Mouse (Mus musculus): ENCODE data around the gene Crybb1. TPM values are rescaled to one million over a fixed set of nuclear protein-coding genes. Genes with fewer than 3 reads are reported as not detected.

The Crybb1 gene
- polyA plus RNA-seq, 1 experiment, result 1.6 TPM

DNA sequence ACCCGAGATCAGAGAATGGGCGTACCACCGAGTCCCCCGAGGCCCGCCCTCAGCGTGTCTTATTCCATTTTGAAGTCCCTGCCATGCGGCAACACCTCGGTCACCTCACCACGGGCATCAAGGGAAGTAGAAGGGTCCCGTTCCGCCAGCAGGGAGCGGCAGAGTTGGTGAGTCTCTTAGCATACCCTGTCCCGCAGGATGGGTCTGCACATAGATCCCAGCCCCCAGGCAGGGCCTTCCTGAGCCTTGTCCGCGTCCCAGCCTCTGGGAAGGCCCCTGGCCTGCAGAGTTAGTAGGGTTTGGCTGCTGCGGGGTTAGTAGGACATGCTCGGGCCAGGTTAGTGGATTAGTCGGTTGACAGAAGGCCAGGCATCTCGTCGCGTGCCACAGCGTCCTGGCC lies 38.6 kb upstream of the Crybb1 start:
- no peak for TF ChIP-seq POLR2A (IDR thresholded peaks at IDR 0.05; ENCODE audit: borderline replicate concordance, extremely low read depth, insufficient read depth, insufficient read length, poor library complexity, severe bottlenecking)
- TF ChIP-seq CTCF (IDR thresholded peaks at IDR 0.05; ENCODE audit: borderline replicate concordance, extremely low read depth, insufficient read depth, insufficient read length), result no peak
- DNase-seq (ENCODE audit: low read depth), result peak; percentile 50

DNA sequence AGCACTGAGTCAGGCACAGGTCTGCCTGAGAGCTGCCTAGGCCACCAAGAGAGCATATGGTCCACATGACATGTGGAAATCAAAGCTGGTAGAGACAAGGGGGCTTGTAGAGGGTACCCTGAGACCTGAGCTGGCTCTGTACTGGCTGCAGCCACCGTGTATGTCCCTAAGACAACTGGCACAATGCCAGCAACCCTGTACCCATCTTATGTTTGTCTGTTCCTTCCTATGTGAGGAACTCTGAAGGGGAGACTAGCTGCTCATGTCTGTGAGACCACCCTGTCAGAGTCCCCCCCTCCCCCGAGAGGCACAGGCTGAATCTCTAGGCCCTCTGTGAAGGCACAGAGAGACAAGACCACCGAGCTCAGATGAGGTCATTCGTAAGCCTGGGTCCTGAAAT lies 36.9 kb upstream of the Crybb1 start:
- DNase-seq (ENCODE audit: low read depth), result no peak
- TF ChIP-seq POLR2A (IDR thresholded peaks at IDR 0.05; ENCODE audit: borderline replicate concordance, extremely low read depth, insufficient read depth, insufficient read length, poor library complexity, severe bottlenecking), result no peak
- no peak for TF ChIP-seq CTCF (IDR thresholded peaks at IDR 0.05; ENCODE audit: borderline replicate concordance, extremely low read depth, insufficient read depth, insufficient read length)

DNA sequence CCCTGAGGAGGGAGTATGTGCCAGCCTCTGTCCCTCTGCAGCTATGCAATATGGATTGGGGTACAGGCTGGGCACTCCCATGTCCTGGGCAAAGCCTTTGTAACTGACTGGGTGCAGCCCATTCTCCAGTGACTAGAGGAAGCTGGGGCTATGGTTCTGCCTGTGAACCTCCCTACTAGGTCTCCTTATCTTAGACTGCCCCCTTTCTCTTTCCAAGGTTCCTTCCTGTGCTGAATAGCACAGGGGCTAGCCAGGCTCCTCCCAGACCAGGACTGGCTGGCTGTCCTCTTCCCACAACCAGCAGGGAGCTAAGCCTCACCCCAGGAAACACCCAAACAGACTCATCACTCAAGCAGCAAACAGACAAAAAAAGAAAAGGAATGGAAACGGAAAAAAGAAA lies 36.2 kb upstream of the Crybb1 start:
- no peak for DNase-seq (ENCODE audit: low read depth)

DNA sequence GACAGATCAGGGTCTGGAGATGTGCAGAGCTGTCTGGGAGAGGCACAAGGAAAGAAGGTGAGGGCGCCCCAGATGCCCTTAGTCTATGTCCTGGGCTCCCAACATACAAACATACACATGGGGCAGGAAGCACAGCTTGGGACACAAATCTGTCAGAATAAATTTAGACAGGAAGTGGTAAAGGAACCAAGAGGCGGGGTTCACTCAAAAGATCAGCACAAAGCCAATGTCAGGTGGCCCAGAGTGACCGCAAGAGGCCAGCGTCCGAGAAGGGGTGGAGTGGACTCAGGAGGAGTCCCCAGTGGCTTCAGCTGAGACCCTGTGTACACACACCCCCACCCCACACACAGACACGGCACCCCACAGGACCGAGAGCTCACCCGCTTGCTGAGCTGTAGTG lies 35.4 kb upstream of the Crybb1 start:
- TF ChIP-seq CTCF (IDR thresholded peaks at IDR 0.05; ENCODE audit: borderline replicate concordance, extremely low read depth, insufficient read depth, insufficient read length), result no peak
- no peak for TF ChIP-seq POLR2A (IDR thresholded peaks at IDR 0.05; ENCODE audit: borderline replicate concordance, extremely low read depth, insufficient read depth, insufficient read length, poor library complexity, severe bottlenecking)
- no peak for DNase-seq (ENCODE audit: low read depth)

More for the DNA sequence above, 36.2 kb upstream of the Crybb1 start:
- TF ChIP-seq POLR2A (IDR thresholded peaks at IDR 0.05; ENCODE audit: borderline replicate concordance, extremely low read depth, insufficient read depth, insufficient read length, poor library complexity, severe bottlenecking) (no peak), CTCF (IDR thresholded peaks at IDR 0.05; ENCODE audit: borderline replicate concordance, extremely low read depth, insufficient read depth, insufficient read length) (no peak)

DNA sequence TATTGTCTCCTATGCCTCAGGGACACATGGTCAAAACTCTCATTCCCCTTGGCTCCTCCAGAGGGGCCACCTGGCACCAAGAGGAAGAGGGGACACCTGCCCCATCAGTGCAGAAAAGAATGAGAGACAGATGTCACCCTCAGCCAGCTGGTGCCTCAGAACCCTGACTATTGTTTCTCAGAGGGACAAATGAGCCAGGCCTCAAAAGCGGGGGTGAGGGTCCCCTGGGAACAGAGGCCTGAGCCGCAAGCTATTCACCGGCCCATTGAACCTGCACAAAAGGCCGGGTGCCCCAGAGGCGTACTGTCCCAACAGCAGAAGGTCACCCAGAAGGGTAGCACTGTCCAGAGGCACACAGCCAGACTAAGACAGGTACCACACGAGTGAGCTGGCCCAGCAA lies 30.0 kb upstream of the Crybb1 start:
- TF ChIP-seq CTCF (IDR thresholded peaks at IDR 0.05; ENCODE audit: borderline replicate concordance, extremely low read depth, insufficient read depth, insufficient read length), result no peak
- no peak for TF ChIP-seq POLR2A (IDR thresholded peaks at IDR 0.05; ENCODE audit: borderline replicate concordance, extremely low read depth, insufficient read depth, insufficient read length, poor library complexity, severe bottlenecking)
- DNase-seq (ENCODE audit: low read depth), result peak; percentile 76

DNA sequence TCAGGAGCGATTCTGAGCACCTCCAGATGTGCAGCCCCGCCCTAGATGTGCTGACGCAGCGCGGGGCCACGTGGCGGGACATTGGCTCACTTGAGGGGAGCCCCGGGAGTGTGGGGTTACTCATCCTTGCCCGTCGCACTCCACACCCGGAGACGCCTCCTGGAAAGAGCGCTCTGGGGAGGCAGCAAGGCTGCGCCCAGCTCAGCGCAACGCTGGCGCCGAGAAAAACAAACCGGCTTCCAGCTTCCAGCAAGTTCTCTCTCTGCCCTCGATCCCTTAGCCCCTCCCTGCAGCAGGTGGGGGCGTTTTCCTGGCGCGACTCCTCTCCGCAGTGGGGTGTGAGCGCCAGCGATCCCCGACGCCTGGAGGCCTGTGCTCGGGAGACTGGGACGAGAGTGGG lies 28.3 kb upstream of the Crybb1 start:
- DNase-seq (ENCODE audit: low read depth), result peak; percentile 73
- no peak for TF ChIP-seq POLR2A (IDR thresholded peaks at IDR 0.05; ENCODE audit: borderline replicate concordance, extremely low read depth, insufficient read depth, insufficient read length, poor library complexity, severe bottlenecking)
- TF ChIP-seq CTCF (IDR thresholded peaks at IDR 0.05; ENCODE audit: borderline replicate concordance, extremely low read depth, insufficient read depth, insufficient read length), result no peak

DNA sequence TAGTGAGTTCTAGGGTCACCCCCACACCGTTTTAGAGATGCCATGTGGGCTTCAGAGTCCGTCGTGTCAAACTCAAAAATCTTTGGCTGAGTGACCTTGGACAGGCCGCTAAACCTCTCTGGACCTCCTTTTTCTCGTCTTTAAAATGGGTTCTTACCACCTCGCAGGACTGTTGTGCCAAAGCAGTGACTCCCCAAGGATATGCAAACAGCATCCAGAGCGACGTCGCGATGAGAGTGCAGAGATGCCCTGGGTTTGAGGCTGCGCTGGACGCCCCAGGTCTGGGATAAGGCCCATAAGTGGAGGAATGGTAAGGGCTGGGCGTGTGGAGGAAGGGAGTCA lies 27.7 kb upstream of the Crybb1 start:
- TF ChIP-seq POLR2A (IDR thresholded peaks at IDR 0.05; ENCODE audit: borderline replicate concordance, extremely low read depth, insufficient read depth, insufficient read length, poor library complexity, severe bottlenecking) (no peak), CTCF (IDR thresholded peaks at IDR 0.05; ENCODE audit: borderline replicate concordance, extremely low read depth, insufficient read depth, insufficient read length) (no peak)
- DNase-seq (ENCODE audit: low read depth), result peak; percentile 61

DNA sequence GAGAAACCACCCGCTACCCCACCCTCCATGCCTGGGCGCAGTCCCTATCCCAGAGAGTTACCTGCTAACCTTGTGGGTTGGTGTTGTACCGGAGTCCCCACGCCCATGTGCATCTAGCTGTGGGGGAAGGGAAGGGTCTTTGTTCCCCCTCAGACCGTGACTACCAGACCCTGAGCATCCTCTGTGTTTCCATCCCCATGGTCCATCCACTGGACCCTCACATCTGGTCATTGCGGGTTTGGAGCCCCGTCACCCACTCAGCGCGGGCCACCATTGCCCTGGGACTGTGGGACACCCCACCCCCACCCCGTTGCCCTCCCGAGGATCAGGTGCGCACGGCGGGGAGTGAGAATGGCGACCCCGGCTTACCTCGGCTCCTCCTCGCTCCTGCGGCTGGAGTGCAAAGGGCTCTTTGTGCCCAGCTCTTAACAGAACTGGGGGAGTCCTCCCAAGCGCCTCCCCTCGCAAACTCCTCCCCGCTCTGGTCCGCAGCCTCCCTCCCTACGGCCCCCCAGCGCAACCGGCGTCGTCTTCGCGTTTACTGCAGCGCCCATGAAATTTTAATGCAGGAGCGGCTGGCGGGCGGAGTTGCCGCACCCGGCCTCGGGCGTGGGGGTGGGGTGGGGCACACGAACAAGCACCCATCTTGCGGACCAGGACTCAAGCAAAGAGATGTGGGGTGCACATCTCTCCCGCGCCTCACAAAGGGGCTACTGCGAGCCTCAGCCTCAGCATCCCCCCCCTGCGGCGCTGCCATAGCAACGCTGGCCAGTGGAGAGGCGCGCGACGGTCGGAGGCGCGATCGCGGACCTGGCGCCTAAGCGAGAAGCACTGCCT lies 27.2 kb upstream of the Crybb1 start:
- peak; percentile 94 for DNase-seq (ENCODE audit: low read depth)
- no peak for TF ChIP-seq CTCF (IDR thresholded peaks at IDR 0.05; ENCODE audit: borderline replicate concordance, extremely low read depth, insufficient read depth, insufficient read length)
- peak; percentile 71; the same call in 1 of the 2 replicates for TF ChIP-seq POLR2A (IDR thresholded peaks at IDR 0.05; ENCODE audit: borderline replicate concordance, extremely low read depth, insufficient read depth, insufficient read length, poor library complexity, severe bottlenecking)

DNA sequence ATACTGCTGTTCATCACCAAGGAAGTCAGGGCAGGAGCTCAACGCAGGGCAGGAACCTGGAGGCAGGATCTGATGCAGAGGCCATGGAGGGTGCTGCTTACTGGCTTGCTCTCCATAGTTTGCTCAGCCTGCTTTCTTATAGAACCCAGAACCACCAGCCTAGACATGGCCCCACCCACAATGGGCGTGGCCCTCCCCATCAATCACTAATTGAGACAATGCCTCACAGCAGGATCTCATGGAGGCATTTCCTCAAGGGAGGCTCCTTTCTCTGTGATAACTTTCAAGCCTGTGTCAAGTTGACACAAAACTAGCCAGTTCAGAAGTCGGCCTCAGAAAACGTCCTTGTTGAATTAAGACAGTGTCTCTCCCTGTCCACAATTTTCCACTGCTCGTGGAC lies 19.8 kb upstream of the Crybb1 start:
- DNase-seq (ENCODE audit: low read depth), result no peak
- TF ChIP-seq POLR2A (IDR thresholded peaks at IDR 0.05; ENCODE audit: borderline replicate concordance, extremely low read depth, insufficient read depth, insufficient read length, poor library complexity, severe bottlenecking) (no peak), CTCF (IDR thresholded peaks at IDR 0.05; ENCODE audit: borderline replicate concordance, extremely low read depth, insufficient read depth, insufficient read length) (no peak)

DNA sequence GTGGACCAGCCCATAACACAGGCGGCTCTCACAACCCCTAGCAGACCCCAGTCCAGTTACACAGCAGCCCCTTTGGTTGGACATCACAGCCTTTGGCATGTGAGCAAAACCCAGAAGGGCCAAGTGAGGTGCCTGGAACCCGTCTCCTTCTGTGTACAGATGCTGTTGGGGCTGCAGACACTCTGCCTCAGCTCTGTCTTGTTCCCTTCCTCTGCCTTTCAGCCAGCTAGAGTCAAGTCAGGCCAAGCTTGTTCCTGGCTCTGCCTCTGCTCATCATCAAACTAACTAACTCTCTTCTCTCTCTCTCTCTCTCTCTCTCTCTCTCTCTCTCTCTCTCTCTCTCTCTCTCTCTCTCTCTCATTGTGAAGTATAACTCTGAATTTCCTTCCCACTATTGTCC lies 19.0 kb upstream of the Crybb1 start:
- TF ChIP-seq CTCF (IDR thresholded peaks at IDR 0.05; ENCODE audit: borderline replicate concordance, extremely low read depth, insufficient read depth, insufficient read length) (no peak), POLR2A (IDR thresholded peaks at IDR 0.05; ENCODE audit: borderline replicate concordance, extremely low read depth, insufficient read depth, insufficient read length, poor library complexity, severe bottlenecking) (no peak)
- no peak for DNase-seq (ENCODE audit: low read depth)

DNA sequence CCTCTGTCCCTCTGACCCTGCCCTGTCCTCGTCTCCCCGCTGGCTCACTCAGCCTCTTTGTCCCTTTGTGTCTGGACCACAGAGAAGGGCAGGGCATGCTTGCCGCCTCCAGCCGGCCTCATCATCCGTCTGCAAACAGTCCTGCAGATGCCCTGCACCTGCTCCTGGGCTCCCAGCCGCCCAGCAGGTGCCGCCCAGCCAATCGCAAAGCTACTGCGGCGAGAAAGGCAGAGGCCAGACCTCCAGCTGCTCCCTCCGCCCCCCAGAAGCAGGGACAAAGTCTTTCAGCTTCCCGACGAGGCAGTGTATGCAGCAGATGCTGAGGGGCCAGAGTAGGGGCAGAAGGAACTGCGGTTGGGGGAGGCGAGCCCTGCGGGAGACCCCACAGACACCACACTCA lies 18.2 kb upstream of the Crybb1 start:
- TF ChIP-seq POLR2A (IDR thresholded peaks at IDR 0.05; ENCODE audit: borderline replicate concordance, extremely low read depth, insufficient read depth, insufficient read length, poor library complexity, severe bottlenecking) (no peak), CTCF (IDR thresholded peaks at IDR 0.05; ENCODE audit: borderline replicate concordance, extremely low read depth, insufficient read depth, insufficient read length) (no peak)
- DNase-seq (ENCODE audit: low read depth), result peak; percentile 95
